Mouse (Mus musculus): ENCODE measurements at regions not wholly inside any gene's neighbourhood (a gene's known extent, or its start where the extent isn't known, plus 50 kb on each side); places are given as distances from the start of the nearest gene placed in this dataset.

DNA sequence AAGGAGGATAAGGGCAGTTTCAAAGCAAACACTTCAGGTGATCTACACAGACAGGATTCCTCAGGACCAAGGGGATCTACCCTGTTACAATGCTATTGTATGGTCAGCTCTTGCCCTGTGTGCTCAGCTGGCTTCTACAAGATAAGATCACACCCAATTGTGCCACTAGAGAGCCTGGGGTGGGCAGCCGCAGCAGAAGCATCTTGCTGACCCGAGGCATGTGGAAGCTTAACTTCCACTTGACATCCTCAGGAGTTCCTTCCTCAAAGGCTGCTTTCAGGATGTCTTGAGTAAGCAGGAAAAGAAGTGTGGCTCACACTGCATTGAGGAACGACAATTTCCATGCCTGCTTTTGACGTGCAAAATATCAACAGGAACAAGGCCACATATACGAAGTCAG lies 222.8 kb upstream of the Gpc5 start:
- no peaks in the 10 kb centered on the region for H3K9me3 ChIP-seq (ENCODE audit: control insufficient read depth, low read length)
- WGBS, result 65% methylated on average over 5 of the region's 5 CpGs
- no peak overlapping the region for H3K9ac ChIP-seq (ENCODE audit: low read depth, low read length)
- H3K27me3 ChIP-seq (ENCODE audit: control insufficient read depth, insufficient read depth, low read length), result no peaks in the 10 kb centered on the region
- no peak overlapping the region for H3K4me2 ChIP-seq (replicated peaks; ENCODE audit: low read depth, low read length)
- no peak overlapping the region for H3K4me3 ChIP-seq (ENCODE audit: low read length)
- ATAC-seq (ENCODE audit: low FRiP score, low TSS enrichment), result no peak
- no peaks in the 10 kb centered on the region for H3K4me1 ChIP-seq (ENCODE audit: control insufficient read depth, insufficient read depth, low read length)
- H3K27ac ChIP-seq (ENCODE audit: low read depth, low read length), result no peak overlapping the region
- no peaks in the 10 kb centered on the region for H3K36me3 ChIP-seq (ENCODE audit: control insufficient read depth, insufficient read depth, low read length)

DNA sequence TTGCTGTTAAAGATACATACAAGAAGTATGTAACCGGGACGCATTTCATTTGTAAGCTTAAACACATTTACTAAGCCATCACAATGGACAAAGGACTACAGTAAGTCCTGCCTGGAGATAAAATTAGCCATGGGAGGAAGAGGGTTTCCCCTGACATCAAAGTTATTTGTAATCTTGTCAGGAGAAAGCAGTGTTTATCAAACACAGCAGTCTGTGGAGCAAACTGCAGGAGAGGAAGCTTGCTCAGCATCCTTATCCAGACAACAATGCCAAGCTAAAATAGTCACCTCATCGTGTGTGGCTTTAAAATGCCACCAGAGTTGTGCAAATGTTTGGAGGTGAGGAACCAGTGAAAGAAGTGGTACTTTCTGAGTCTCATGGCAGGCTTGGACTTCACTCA lies 216.9 kb upstream of the Gpc5 start:
- ATAC-seq (ENCODE audit: low FRiP score, low TSS enrichment), result no peak
- WGBS, result 65% methylated on average over 3 of the region's 3 CpGs
- no peak overlapping the region for H3K27ac ChIP-seq (ENCODE audit: low read depth, low read length)

DNA sequence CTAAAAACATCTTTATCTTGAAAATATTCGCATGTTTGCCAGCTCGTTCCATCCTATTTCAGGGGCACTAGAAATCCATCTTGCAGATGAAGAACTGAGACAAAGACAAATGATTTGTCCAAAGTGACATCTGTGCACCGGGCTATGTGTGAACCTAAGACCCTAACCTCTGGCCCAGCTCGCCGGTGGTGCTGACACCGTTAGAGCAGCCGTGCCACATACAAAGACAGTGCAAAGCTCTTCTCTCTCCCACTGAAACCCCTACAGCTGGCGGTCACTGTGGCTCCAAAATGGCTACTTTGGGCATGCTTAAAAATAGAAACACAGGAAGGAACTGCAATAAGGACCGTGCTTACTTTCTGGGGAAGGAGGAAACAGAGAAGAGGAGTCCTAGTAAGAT lies 215.6 kb upstream of the Gpc5 start:
- H3K36me3 ChIP-seq (ENCODE audit: control insufficient read depth, insufficient read depth, low read length), result no peaks in the 10 kb centered on the region
- H3K4me2 ChIP-seq (replicated peaks; ENCODE audit: low read depth, low read length), result no peak overlapping the region
- ATAC-seq (ENCODE audit: low FRiP score, low TSS enrichment), result no peak
- no peak overlapping the region for H3K4me3 ChIP-seq (ENCODE audit: low read length)
- 43% methylated on average over 9 of the region's 9 CpGs for WGBS
- no peak overlapping the region for H3K27ac ChIP-seq (ENCODE audit: low read depth, low read length)
- H3K9me3 ChIP-seq (ENCODE audit: control insufficient read depth, low read length), result no peaks in the 10 kb centered on the region
- H3K4me1 ChIP-seq (ENCODE audit: control insufficient read depth, insufficient read depth, low read length), result peaks cover 9% of the 10 kb centered on the region; the same call in 1 of the 2 replicates
- no peak overlapping the region for H3K9ac ChIP-seq (ENCODE audit: low read depth, low read length)
- H3K27me3 ChIP-seq (ENCODE audit: control insufficient read depth, insufficient read depth, low read length), result no peaks in the 10 kb centered on the region

More for the DNA sequence above, 216.9 kb upstream of the Gpc5 start:
- Histone ChIP-seq H3K4me3 (ENCODE audit: low read length) (no peak overlapping the region), H3K27me3 (ENCODE audit: control insufficient read depth, insufficient read depth, low read length) (no peaks in the 10 kb centered on the region), H3K36me3 (ENCODE audit: control insufficient read depth, insufficient read depth, low read length) (no peaks in the 10 kb centered on the region), H3K4me2 (replicated peaks; ENCODE audit: low read depth, low read length) (no peak overlapping the region), H3K4me1 (ENCODE audit: control insufficient read depth, insufficient read depth, low read length) (peaks cover 9% of the 10 kb centered on the region; the same call in 1 of the 2 replicates), H3K9ac (ENCODE audit: low read depth, low read length) (no peak overlapping the region), H3K9me3 (ENCODE audit: control insufficient read depth, low read length) (no peaks in the 10 kb centered on the region)

DNA sequence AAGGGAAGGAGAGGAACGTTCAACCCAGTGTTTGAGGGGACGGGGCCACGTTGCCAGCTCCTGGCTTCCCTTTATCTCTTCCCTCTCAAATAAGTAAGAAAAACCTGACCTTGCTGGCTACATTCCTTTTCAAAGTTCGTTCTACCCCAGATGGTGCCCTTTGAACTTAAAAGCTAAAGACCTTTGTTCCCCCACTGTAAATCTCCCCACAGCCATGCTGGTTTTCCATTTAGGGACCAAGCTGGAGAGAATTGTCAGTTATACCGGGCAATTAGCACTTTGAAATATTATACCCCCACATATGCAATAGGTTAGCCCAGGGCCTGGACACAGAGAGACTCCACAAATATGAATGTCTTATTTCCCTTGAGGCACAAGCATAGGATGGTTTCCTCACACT lies 214.5 kb upstream of the Gpc5 start:
- Histone ChIP-seq H3K9me3 (ENCODE audit: control insufficient read depth, low read length) (no peaks in the 10 kb centered on the region), H3K4me1 (ENCODE audit: control insufficient read depth, insufficient read depth, low read length) (peaks cover 9% of the 10 kb centered on the region; the same call in 1 of the 2 replicates), H3K4me3 (ENCODE audit: low read length) (no peak overlapping the region), H3K36me3 (ENCODE audit: control insufficient read depth, insufficient read depth, low read length) (no peaks in the 10 kb centered on the region), H3K27me3 (ENCODE audit: control insufficient read depth, insufficient read depth, low read length) (no peaks in the 10 kb centered on the region), H3K9ac (ENCODE audit: low read depth, low read length) (no peak overlapping the region), H3K4me2 (replicated peaks; ENCODE audit: low read depth, low read length) (no peak overlapping the region), H3K27ac (ENCODE audit: low read depth, low read length) (no peak overlapping the region)
- no peak for ATAC-seq (ENCODE audit: low FRiP score, low TSS enrichment)
- 8% methylated on average over 5 of the region's 5 CpGs for WGBS

DNA sequence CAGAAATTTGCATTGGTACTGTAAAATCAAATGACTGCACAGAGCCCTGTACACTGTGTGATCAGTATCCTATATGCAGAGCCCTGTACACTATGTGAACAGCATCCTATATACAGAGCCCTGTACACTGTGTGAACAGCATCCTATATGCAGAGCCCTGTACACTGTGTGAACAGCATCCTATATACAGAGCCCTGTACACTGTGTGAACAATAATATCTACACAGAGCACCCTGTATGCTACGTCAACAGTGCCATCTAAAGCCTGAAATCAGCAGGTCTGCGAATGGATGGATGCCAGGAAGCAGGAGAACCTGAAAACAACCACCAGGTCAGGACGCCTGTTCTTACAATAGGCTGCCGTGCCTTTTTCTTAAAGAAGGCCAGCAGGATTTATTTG lies 211.7 kb upstream of the Gpc5 start:
- no peak overlapping the region for H3K27ac ChIP-seq (ENCODE audit: low read depth, low read length)
- no peak overlapping the region for H3K4me3 ChIP-seq (ENCODE audit: low read length)
- 70% methylated on average over 4 of the region's 4 CpGs for WGBS
- no peak overlapping the region for H3K9ac ChIP-seq (ENCODE audit: low read depth, low read length)
- no peak for ATAC-seq (ENCODE audit: low FRiP score, low TSS enrichment)
- H3K4me2 ChIP-seq (replicated peaks; ENCODE audit: low read depth, low read length), result no peak overlapping the region
- no peaks in the 10 kb centered on the region for H3K9me3 ChIP-seq (ENCODE audit: control insufficient read depth, low read length)
- H3K4me1 ChIP-seq (ENCODE audit: control insufficient read depth, insufficient read depth, low read length), result peaks cover 9% of the 10 kb centered on the region; the same call in 1 of the 2 replicates
- no peaks in the 10 kb centered on the region for H3K27me3 ChIP-seq (ENCODE audit: control insufficient read depth, insufficient read depth, low read length)
- no peaks in the 10 kb centered on the region for H3K36me3 ChIP-seq (ENCODE audit: control insufficient read depth, insufficient read depth, low read length)

DNA sequence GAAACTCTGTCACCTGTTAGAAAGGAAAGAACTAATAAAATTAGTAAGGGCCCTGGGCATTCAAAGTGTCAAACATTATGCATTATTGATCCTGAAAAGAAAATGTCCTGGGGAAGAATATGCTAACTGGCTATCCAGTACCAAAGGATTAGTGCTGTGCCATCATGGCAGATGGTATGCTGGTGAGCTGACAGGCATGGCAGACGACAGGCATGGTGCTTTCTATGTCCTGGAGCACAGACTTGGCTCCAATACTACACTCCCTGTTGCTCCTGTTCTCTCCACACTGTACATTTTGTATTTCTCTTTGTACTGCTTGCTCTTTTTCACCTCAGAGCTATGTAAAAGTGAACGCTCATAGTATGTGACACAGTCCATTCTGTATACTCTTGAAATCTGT lies 187.9 kb upstream of the Gpc5 start:
- WGBS, result 88% methylated on average over 2 of the region's 2 CpGs
- Histone ChIP-seq H3K9me3 (ENCODE audit: control insufficient read depth, low read length) (no peaks in the 10 kb centered on the region), H3K36me3 (ENCODE audit: control insufficient read depth, insufficient read depth, low read length) (no peaks in the 10 kb centered on the region), H3K27me3 (ENCODE audit: control insufficient read depth, insufficient read depth, low read length) (no peaks in the 10 kb centered on the region), H3K9ac (ENCODE audit: low read depth, low read length) (no peak overlapping the region), H3K4me3 (ENCODE audit: low read length) (no peak overlapping the region), H3K4me2 (replicated peaks; ENCODE audit: low read depth, low read length) (no peak overlapping the region), H3K27ac (ENCODE audit: low read depth, low read length) (no peak overlapping the region), H3K4me1 (ENCODE audit: control insufficient read depth, insufficient read depth, low read length) (no peaks in the 10 kb centered on the region)
- no peak for ATAC-seq (ENCODE audit: low FRiP score, low TSS enrichment)

DNA sequence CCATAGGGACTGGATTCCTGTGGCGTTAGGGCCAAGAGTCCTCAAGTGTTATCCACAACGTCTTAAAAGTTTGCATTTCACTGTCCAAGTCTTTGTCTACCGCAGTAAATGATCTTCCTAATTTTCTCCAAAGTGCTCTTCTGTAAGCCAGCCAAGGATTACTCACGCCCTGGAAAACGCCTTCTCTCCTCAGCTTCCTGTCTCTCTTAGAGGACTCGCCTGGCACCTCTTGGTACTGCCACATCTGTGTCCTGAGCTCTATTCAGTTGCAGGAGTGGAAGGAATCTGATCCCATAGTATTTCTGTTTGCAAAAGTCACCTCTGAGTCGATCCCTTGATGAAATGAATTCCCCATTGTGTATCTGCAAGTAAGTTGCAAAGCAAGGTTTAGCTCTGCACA lies 179.7 kb upstream of the Gpc5 start:
- H3K36me3 ChIP-seq (ENCODE audit: control insufficient read depth, insufficient read depth, low read length), result no peaks in the 10 kb centered on the region
- 79% methylated on average over 7 of the region's 7 CpGs for WGBS
- H3K27ac ChIP-seq (ENCODE audit: low read depth, low read length), result no peak overlapping the region
- H3K4me1 ChIP-seq (ENCODE audit: control insufficient read depth, insufficient read depth, low read length), result no peaks in the 10 kb centered on the region
- no peaks in the 10 kb centered on the region for H3K27me3 ChIP-seq (ENCODE audit: control insufficient read depth, insufficient read depth, low read length)
- no peak overlapping the region for H3K4me2 ChIP-seq (replicated peaks; ENCODE audit: low read depth, low read length)
- H3K4me3 ChIP-seq (ENCODE audit: low read length), result no peak overlapping the region
- no peak for ATAC-seq (ENCODE audit: low FRiP score, low TSS enrichment)
- H3K9ac ChIP-seq (ENCODE audit: low read depth, low read length), result no peak overlapping the region
- no peaks in the 10 kb centered on the region for H3K9me3 ChIP-seq (ENCODE audit: control insufficient read depth, low read length)

DNA sequence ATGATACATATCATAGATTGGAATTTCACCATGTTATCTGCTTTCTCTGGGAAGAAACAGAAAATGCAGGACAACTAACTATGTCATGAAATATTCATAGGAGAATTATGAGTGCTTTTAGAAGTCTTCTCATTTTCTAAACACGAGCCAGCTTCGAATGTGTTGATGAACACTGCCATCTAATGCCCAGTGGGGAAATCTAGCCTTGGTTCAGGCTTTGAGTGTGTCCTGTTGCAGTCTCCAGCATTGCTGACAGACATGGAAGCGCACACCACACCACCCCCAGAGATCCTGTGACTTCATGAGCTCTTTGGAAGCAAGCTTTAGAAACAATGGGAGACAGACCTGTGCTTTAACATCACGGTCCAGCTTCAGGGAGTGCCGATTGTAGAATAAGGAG lies 178.8 kb upstream of the Gpc5 start:
- no peak overlapping the region for H3K9ac ChIP-seq (ENCODE audit: low read depth, low read length)
- no peaks in the 10 kb centered on the region for H3K9me3 ChIP-seq (ENCODE audit: control insufficient read depth, low read length)
- H3K27ac ChIP-seq (ENCODE audit: low read depth, low read length), result no peak overlapping the region
- H3K4me2 ChIP-seq (replicated peaks; ENCODE audit: low read depth, low read length), result no peak overlapping the region
- no peaks in the 10 kb centered on the region for H3K36me3 ChIP-seq (ENCODE audit: control insufficient read depth, insufficient read depth, low read length)
- H3K4me3 ChIP-seq (ENCODE audit: low read length), result no peak overlapping the region
- no peaks in the 10 kb centered on the region for H3K27me3 ChIP-seq (ENCODE audit: control insufficient read depth, insufficient read depth, low read length)
- 46% methylated on average over 5 of the region's 5 CpGs for WGBS
- ATAC-seq (ENCODE audit: low FRiP score, low TSS enrichment), result peak; percentile 68; the same call in 1 of the 2 replicates
- H3K4me1 ChIP-seq (ENCODE audit: control insufficient read depth, insufficient read depth, low read length), result no peaks in the 10 kb centered on the region

DNA sequence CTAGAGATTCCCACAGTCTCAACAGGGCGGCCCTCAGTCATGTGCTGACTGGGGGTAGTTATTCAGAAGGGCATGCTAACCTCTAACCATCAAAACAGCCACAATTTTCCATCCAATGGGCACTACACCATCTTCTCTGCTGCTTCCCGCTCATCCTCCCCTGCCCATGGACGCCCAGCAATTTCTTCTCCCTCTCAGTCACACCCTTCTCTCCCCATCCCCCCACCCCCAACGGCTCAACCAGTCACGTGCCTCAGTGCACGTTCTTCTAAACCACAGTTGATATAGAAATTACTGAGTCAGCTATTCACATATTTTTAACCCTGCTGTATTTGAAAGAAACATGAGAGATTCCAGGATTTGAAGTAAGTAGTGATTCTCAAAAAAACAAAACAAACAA lies 146.3 kb upstream of the Gpc5 start:
- H3K4me3 ChIP-seq (ENCODE audit: low read length), result no peak overlapping the region

DNA sequence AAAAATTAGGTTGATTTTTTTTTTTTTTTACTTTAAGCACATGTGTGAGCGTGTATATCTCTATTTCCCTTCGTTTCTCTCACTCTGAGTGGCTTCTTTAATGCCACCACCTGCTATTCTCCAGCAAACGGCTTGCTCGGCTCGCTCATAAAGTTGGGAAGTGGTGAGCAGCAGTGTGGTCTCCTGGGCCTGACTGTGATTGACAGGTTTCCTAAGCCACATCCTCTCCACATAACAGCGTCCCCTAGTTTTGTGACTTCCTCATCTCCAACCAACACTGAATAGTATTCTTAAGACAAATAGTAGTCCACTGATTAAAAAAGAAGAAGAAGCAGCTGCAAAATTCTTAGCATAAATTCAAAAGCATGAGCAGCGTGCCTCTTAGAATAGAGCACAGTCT lies 145.7 kb upstream of the Gpc5 start:
- Histone ChIP-seq H3K9me3 (ENCODE audit: control insufficient read depth, low read length) (no peaks in the 10 kb centered on the region), H3K4me1 (ENCODE audit: control insufficient read depth, insufficient read depth, low read length) (no peaks in the 10 kb centered on the region), H3K27ac (ENCODE audit: low read depth, low read length) (no peak overlapping the region), H3K27me3 (ENCODE audit: control insufficient read depth, insufficient read depth, low read length) (no peaks in the 10 kb centered on the region), H3K9ac (ENCODE audit: low read depth, low read length) (no peak overlapping the region), H3K4me2 (replicated peaks; ENCODE audit: low read depth, low read length) (no peak overlapping the region), H3K36me3 (ENCODE audit: control insufficient read depth, insufficient read depth, low read length) (no peaks in the 10 kb centered on the region), H3K4me3 (ENCODE audit: low read length) (no peak overlapping the region)
- no peak for ATAC-seq (ENCODE audit: low FRiP score, low TSS enrichment)
- 69% methylated on average over 7 of the region's 7 CpGs for WGBS

More for the DNA sequence above, 146.3 kb upstream of the Gpc5 start:
- Histone ChIP-seq H3K27me3 (ENCODE audit: control insufficient read depth, insufficient read depth, low read length) (no peaks in the 10 kb centered on the region), H3K4me2 (replicated peaks; ENCODE audit: low read depth, low read length) (no peak overlapping the region), H3K36me3 (ENCODE audit: control insufficient read depth, insufficient read depth, low read length) (no peaks in the 10 kb centered on the region), H3K4me1 (ENCODE audit: control insufficient read depth, insufficient read depth, low read length) (no peaks in the 10 kb centered on the region), H3K27ac (ENCODE audit: low read depth, low read length) (no peak overlapping the region), H3K9me3 (ENCODE audit: control insufficient read depth, low read length) (no peaks in the 10 kb centered on the region), H3K9ac (ENCODE audit: low read depth, low read length) (no peak overlapping the region)
- ATAC-seq (ENCODE audit: low FRiP score, low TSS enrichment), result no peak
- 80% methylated on average over 6 of the region's 6 CpGs for WGBS

Measured in kidney, embryonic 14.5 days (tissue).